Mouse (Mus musculus) gastrocnemius, adult 18-20 months (tissue): ENCODE data around the gene Magohb. TPM values are rescaled to one million over a fixed set of nuclear protein-coding genes. Genes with fewer than 3 reads are reported as not detected.
"Not testable (repeated sequence)": the region's sequence is repeated elsewhere in the genome, so short reads cannot be mapped to it uniquely, and the experiment has no call there.

Experiments
- DNase-seq: peaks from one replicate; pipeline ENCODE4 v3.0.0; 2021; ENCODE audit warnings: low spot score
- long read RNA-seq, 2 experiments: library from polyadenylated mRNA; stranded (forward); transcript quantifications; one replicate each; pipeline ENCODE4 v2.0.0; 2021
- total RNA-seq, 2 experiments: library from RNA; stranded (reverse); gene quantifications; 2 replicates each; pipeline ENCODE4 v1.2.3; 2021

The Magohb gene
- total RNA-seq: 1 to 10 TPM; 3.6 to 5.2 TPM
- long read RNA-seq, experiment 1, partial matches to known transcripts: 0 of 1 reads
- long read RNA-seq, experiment 1, other reads (novel, unspliced or antisense): 0 of 1 reads
- long read RNA-seq, experiment 2, partial matches to known transcripts: 0 of 4 reads
- long read RNA-seq, experiment 2, other reads (novel, unspliced or antisense): 0 of 4 reads

GRCm38 (mm10) chr6:131292991-131293788, at the start of gene Magohb:
Gene Magohb, minus strand, starts transcription at chr6:131293244.
- peak; percentile 79 for DNase-seq

- DNase-seq: no peak
Observed at GRCm38 (mm10) chr6:131340082-131340481, 47.0 kb upstream of the Magohb start.

- no peak for DNase-seq
Observed at GRCm38 (mm10) chr6:131339309-131339708, 46.3 kb upstream of the Magohb start.

GRCm38 (mm10) chr6:131338787-131339186, 45.7 kb upstream of the Magohb start:
- no peak for DNase-seq

- DNase-seq: no peak
Observed at GRCm38 (mm10) chr6:131327076-131327475, 34.0 kb upstream of the Magohb start.

GRCm38 (mm10) chr6:131321854-131322639, 29.0 kb upstream of the Magohb start:
- no peak for DNase-seq

- DNase-seq: no peak
Observed at GRCm38 (mm10) chr6:131316155-131317101, 23.4 kb upstream of the Magohb start.

GRCm38 (mm10) chr6:131308031-131308430, 15.0 kb upstream of the Magohb start:
- no peak for DNase-seq

- DNase-seq: no peak
Observed at GRCm38 (mm10) chr6:131304776-131305175, 11.7 kb upstream of the Magohb start.

GRCm38 (mm10) chr6:131298531-131298930, 5.5 kb upstream of the Magohb start:
- DNase-seq: no peak

GRCm38 (mm10) chr6:131294435-131295112, 1.5 kb upstream of the Magohb start:
- no peak for DNase-seq

- DNase-seq: no peak
Observed at GRCm38 (mm10) chr6:131293916-131294315, 872 bp upstream of the Magohb start.

GRCm38 (mm10) chr6:131292276-131292990, 611 bp downstream of the Magohb start:
- DNase-seq: peak; percentile 9

- peak; percentile 12 for DNase-seq
Observed at GRCm38 (mm10) chr6:131290430-131290829, 2.6 kb downstream of the Magohb start.

- DNase-seq: not testable (repeated sequence)
Observed at GRCm38 (mm10) chr6:131278160-131278559, 14.9 kb downstream of the Magohb start.

- DNase-seq: no peak
Observed at GRCm38 (mm10) chr6:131276659-131277058, 16.4 kb downstream of the Magohb start.

- DNase-seq: no peak
Observed at GRCm38 (mm10) chr6:131272311-131272710, 20.7 kb downstream of the Magohb start.

- no peak for DNase-seq
Observed at GRCm38 (mm10) chr6:131270312-131270711, 22.7 kb downstream of the Magohb start.

GRCm38 (mm10) chr6:131269599-131269998, 23.4 kb downstream of the Magohb start:
- DNase-seq: no peak

GRCm38 (mm10) chr6:131264175-131264574, 28.9 kb downstream of the Magohb start:
- no peak for DNase-seq
